Mouse (Mus musculus) embryonic facial prominence, embryonic 14.5 days (tissue): Measurements from ENCODE around the gene Clstn3. TPM values are rescaled to one million over a fixed set of nuclear protein-coding genes. Genes with fewer than 3 reads are reported as not detected.
"Not testable (repeated sequence)": the region's sequence is repeated elsewhere in the genome, so short reads cannot be mapped to it uniquely, and the experiment has no call there.

Source experiments
- ATAC-seq: fragments of 200-750 bp; cut with Nextera tagmentation; 2 replicates; pipeline ENCODE4 v1.8.0; 2017; ENCODE audit warnings: low read depth, moderate number of reproducible peaks, moderate TSS enrichment
- DNase-seq: peaks from one replicate; pipeline ENCODE4 v3.0.0-alpha.2; 2015; ENCODE audit warnings: low spot score
- H3K27ac ChIP-seq: fragments of 300-500 bp; sonication (generic); replicated peaks from 2 replicates; pipeline ENCODE4 v1.5.1; 2014; ENCODE audit warnings: low read depth, mild to moderate bottlenecking, low read length, moderate library complexity
- H3K27me3 ChIP-seq: fragments of 300-500 bp; sonication (generic); replicated peaks from 2 replicates; pipeline ENCODE4 v1.6.1; 2014; ENCODE audit warnings: low read length; ENCODE audit not compliant: control insufficient read depth, insufficient read depth
- H3K36me3 ChIP-seq: fragments of 300-500 bp; sonication (generic); 2 replicates; pipeline ENCODE4 v1.6.1; 2014; ENCODE audit warnings: low read length, mixed read lengths; ENCODE audit not compliant: control insufficient read depth, insufficient read depth
- H3K4me1 ChIP-seq: fragments of 300-500 bp; sonication (generic); 2 replicates; pipeline ENCODE4 v1.6.1; 2014; ENCODE audit warnings: antibody characterized with exemption, low read length; ENCODE audit not compliant: control insufficient read depth, insufficient read depth
- H3K4me2 ChIP-seq: fragments of 300-500 bp; sonication (generic); 2 replicates; pipeline ENCODE4 v1.6.1; 2014; ENCODE audit warnings: low read depth, mild to moderate bottlenecking, low read length, moderate library complexity, mixed read lengths
- H3K4me3 ChIP-seq: fragments of 300-500 bp; sonication (generic); 2 replicates; pipeline ENCODE4 v1.5.1; 2014; ENCODE audit warnings: low read depth, mild to moderate bottlenecking, low read length
- H3K9ac ChIP-seq: fragments of 300-500 bp; sonication (generic); 2 replicates; pipeline ENCODE4 v1.6.1; 2014; ENCODE audit warnings: low read depth, mild to moderate bottlenecking, low read length, moderate library complexity, mixed read lengths
- H3K9me3 ChIP-seq: fragments of 300-500 bp; sonication (generic); 2 replicates; pipeline ENCODE4 v1.6.1; 2016; ENCODE audit warnings: low read length; ENCODE audit not compliant: control insufficient read depth
- WGBS: fragments of 180-500 bp; shearing (Covaris S2); extraction: QIAGEN DNeasy Blood & Tissue Kit; methylation state at CpG from one replicate; pipeline ENCODE4 v1.1.7; 2014; 5-methylcytosine and 5-hydroxymethylcytosine counted together
- polyA plus RNA-seq: library from polyadenylated mRNA; unstranded; fragments of >200 nt; fragmentation: Nextera tagmentation; extraction: Ambion mirVana; gene quantifications from 2 replicates; pipeline ENCODE4 v1.2.1, GENCODE M21; 2014

Clstn3 gene
- polyA plus RNA-seq, 1 experiment from 2014 or later: 7.7 TPM

DNA sequence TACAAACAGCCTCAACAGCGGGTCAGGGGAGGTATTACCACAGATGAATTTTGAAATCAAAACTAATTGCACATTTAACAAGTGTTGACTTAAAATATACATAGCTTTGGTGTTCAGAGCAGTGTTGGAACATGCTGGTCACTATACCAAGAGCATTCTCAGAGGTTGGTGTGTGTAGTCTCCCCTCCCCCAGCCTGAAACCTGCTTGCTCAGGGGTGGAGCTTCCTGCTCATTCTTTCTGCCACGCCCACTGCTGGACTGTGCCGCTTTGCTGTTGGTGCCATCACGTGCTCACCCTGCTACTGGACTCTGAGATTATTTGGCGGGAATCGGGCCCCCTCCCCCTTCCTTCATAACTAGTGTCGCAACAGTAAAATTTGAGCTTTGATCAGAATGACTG lies 39.6 kb downstream of the Clstn3 start:
- H3K27ac ChIP-seq, H3K4me1 ChIP-seq, H3K4me2 ChIP-seq, H3K4me3 ChIP-seq, DNase-seq, H3K9me3 ChIP-seq, H3K27me3 ChIP-seq, ATAC-seq, H3K9ac ChIP-seq, H3K36me3 ChIP-seq: not testable (repeated sequence)
- 57% methylated on average over 7 of the region's 7 CpGs for WGBS

DNA sequence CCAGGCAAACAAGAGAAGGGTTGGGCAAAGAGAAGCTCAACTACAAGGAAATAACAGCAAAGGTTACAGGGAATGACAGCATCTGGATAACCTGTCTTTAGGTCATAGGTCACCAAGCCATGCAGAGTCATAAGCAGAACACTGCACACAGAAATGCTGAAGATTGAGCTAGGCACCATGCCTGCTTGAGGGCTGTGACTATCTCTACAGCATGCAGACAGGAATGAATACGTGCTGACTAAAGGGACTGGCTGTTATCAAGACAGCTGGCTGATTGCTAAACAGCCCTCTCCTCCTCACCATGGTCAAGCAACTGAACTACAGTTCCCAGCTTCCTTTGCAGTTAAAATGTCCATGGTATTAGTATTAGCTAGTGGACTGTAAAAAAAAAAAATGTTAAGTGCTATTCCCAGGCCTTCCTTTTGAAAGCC lies 40.5 kb downstream of the Clstn3 start:
- 50% methylated on average over 1 of the region's 1 CpGs for WGBS
- H3K36me3 ChIP-seq: no peaks in the 10 kb centered on the region
- no peak overlapping the region for H3K9ac ChIP-seq
- H3K4me2 ChIP-seq: no peak overlapping the region
- H3K27ac ChIP-seq: no peak overlapping the region
- no peaks in the 10 kb centered on the region for H3K27me3 ChIP-seq
- no peak for DNase-seq
- H3K9me3 ChIP-seq: no peaks in the 10 kb centered on the region
- ATAC-seq: no peak
- H3K4me1 ChIP-seq: no peaks in the 10 kb centered on the region
- no peak overlapping the region for H3K4me3 ChIP-seq

DNA sequence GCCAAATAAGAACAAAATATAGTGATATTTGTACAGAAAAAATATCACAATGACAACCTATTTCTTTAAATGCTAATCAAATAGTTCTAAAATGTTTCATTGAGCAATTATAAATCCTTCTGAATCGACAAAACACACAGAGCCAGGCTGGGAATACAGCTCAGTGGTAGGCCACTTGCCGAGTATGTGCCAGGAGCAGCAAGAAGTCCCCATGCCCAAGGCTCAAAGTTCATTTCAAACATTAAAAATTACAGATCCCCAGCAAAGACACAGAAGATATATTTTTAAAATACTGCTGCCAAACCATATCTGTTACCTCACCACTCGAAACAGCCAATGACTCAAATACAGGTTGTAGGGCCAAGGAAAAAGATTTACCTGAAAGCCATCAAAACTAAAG lies 45.9 kb downstream of the Clstn3 start:
- no peaks in the 10 kb centered on the region for H3K9me3 ChIP-seq
- H3K4me3 ChIP-seq: no peak overlapping the region
- no peaks in the 10 kb centered on the region for H3K27me3 ChIP-seq
- H3K4me2 ChIP-seq: no peak overlapping the region
- no peaks in the 10 kb centered on the region for H3K36me3 ChIP-seq
- no peak overlapping the region for H3K9ac ChIP-seq
- no peak overlapping the region for H3K27ac ChIP-seq
- H3K4me1 ChIP-seq: peaks cover 7% of the 10 kb centered on the region; the same call in 1 of the 2 replicates
- ATAC-seq (no peak), DNase-seq (no peak)
- WGBS: 86% methylated on average over 3 of the region's 3 CpGs

DNA sequence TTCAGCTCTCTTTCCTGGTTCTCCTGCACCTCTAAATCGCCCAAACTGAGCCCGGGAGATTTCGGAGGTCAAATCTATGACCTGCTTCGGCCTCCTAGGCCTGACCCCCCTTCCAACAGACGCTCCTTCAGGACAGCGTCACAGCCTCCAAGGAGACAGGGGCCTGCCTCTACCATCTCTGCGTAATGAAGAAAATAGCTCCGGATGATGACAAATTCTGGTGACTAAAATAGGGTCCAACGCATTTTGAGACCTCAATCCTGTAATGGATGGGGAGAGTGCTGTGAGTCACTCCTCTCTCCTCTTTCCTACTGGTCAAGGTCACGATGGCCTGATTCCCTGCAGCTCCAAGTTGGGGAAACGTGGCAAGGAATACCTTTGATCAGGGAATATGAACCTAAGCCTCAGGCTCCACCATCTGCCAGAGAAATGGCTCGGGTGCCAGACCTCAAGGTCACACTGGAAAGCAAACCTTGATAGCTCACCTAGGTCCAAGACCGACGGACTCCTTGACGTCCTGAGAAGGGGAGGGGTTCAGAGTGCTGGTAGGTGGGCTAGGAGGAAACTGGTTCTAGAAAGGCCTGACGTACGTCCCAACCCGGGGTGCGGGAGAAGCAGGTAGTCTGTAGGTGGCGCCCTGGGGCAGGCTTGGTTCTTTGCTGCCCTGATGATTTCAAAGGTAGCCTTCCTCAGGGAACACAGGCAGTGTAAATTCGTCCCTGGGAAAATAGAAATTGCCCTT lies 49.1 kb downstream of the Clstn3 start:
- DNase-seq: peak; percentile 77
- WGBS: 3% methylated on average over 21 of the region's 21 CpGs
- H3K27me3 ChIP-seq: no peaks in the 10 kb centered on the region
- H3K9me3 ChIP-seq: no peaks in the 10 kb centered on the region
- H3K9ac ChIP-seq: peak overlapping the region; percentile 90
- peak overlapping the region; percentile 90 for H3K4me2 ChIP-seq
- ATAC-seq: peak; percentile 38
- H3K4me1 ChIP-seq: peaks cover 11% of the 10 kb centered on the region
- peaks cover 25% of the 10 kb centered on the region for H3K36me3 ChIP-seq
- peak overlapping the region; percentile 88 for H3K27ac ChIP-seq
- peak overlapping the region; percentile 93 for H3K4me3 ChIP-seq

DNA sequence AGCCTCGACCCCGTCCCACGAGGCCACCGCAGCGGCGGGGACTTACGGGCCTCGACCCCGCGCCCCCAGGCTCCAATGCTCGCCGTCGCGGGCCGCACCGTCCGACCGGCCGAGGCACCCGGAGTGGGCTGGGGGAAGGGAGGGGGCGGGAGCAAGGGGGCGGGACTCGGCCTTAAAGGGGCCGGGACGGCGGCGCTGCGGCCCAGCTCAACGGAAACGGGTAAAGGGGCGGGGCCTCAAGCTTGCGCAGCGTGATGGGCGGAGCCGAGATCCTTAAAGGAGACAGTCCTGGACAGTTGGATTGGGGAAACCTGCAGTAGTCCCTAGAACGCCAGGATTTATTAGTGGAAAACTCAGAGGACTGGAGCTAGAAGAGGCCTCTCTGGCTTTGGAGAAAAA lies 49.7 kb downstream of the Clstn3 start, which contains the start of gene Pex5:
Gene Pex5, minus strand, starts transcription at position 141 of the 399 bp plus-strand sequence.
- peak within 1 kb of the TSS; percentile 88 for H3K27ac ChIP-seq
- under 1% methylated on average over 18 of the region's 36 CpGs for WGBS
- DNase-seq: peak; percentile 98

DNA sequence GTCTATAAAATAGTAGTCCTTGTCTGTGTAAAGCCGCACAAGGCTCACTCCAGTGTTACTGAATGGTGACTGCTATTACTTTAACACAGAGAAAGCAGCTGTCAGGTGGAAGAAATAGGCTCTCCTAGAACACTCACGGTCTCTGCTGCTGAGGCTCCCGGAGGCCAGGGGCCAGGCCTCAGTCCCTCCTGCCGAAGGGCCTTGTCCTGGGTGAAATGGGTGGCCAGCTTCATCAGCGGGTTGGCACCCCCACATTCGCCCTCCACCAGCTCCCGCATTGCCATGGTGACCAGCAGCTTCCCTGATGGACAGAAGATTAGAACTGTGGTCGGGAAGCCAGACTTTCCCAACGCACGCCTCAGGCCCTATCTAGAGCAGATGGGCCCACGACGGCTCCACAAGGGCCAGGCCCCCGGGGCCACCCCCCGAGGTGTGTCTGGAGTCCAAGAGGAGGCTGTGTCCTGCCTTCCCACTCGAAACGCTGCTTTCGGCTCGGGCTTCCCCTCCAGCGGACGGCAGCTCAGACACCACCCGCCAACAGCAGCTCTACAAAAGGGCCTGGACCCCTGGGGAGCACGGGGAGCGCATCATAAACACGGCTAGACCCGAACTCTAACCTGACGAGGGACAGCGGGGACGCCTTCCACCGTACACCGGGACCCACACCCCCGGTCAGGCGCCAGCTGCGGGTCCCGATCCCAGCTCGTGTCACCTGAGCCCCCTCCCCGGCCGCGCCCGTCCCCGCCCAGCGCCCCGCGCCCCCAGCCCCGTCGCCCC lies 50.3 kb downstream of the Clstn3 start:
- H3K4me3 ChIP-seq: peak overlapping the region; percentile 93
- peak; percentile 49 for DNase-seq

More for the DNA sequence above, 49.7 kb downstream of the Clstn3 start, which contains the start of gene Pex5:
- Histone ChIP-seq H3K4me2 (peak within 1 kb of the TSS; percentile 90), H3K4me1 (peaks cover 11% of the 10 kb centered on the region), H3K4me3 (peak within 1 kb of the TSS; percentile 93), H3K9ac (peak within 1 kb of the TSS; percentile 90), H3K36me3 (peaks cover 27% of the 10 kb centered on the region), H3K9me3 (no peaks in the 10 kb centered on the region), H3K27me3 (no peaks in the 10 kb centered on the region)
- peak; percentile 97 for ATAC-seq

DNA sequence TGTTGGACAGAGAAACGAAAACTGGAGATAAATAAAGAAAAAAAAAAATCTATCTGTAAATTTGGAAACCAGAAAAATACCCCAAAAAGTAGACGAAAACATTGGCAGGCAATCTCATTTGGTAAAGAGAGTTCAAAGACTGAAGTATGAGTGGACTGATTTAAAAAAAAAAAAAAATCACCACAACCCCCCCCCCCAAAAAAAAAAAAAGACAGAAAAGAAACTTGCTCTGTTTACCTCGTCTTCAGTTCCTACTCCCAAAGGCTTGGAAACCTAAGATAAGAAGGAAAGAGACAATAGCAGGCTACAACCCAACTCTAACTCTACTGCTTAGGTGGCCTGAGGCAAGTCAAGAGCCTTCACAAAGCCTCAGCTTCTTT lies 50.8 kb downstream of the Clstn3 start:
- Histone ChIP-seq H3K4me1 (peaks cover 11% of the 10 kb centered on the region), H3K9me3 (no peaks in the 10 kb centered on the region), H3K4me3 (peak overlapping the region; percentile 93), H3K27me3 (no peaks in the 10 kb centered on the region), H3K9ac (peak overlapping the region; percentile 90), H3K4me2 (peak overlapping the region; percentile 90), H3K27ac (peak overlapping the region; percentile 68), H3K36me3 (peaks cover 32% of the 10 kb centered on the region)
- DNase-seq (no peak), ATAC-seq (no peak)
- 52% methylated on average over 3 of the region's 3 CpGs for WGBS

More for the DNA sequence above, 50.3 kb downstream of the Clstn3 start:
- Histone ChIP-seq H3K36me3 (peaks cover 27% of the 10 kb centered on the region), H3K9me3 (no peaks in the 10 kb centered on the region), H3K27ac (peak overlapping the region; percentile 68), H3K27me3 (no peaks in the 10 kb centered on the region), H3K4me1 (peaks cover 11% of the 10 kb centered on the region), H3K4me2 (peak overlapping the region; percentile 90), H3K9ac (peak overlapping the region; percentile 90)
- peak; percentile 51 for ATAC-seq
- WGBS: under 1% methylated on average over 25 of the region's 45 CpGs

DNA sequence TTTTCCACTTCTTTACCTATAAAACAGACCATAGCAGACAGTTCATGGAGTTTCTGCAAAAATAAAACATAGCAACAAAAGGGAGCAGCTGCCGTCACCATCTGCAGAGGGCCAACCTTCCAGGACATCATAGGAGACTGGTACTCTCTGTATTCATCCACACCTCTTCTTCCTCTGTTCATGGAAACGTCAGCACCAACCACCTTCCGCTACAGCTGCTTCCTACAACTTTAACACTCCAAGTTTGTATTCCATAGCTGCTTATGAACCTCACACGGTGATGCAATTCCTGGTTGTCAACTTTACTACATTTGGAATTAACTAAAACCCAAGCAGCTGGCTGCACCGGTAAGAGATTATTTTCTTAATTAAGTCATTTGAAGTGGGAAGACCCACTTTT lies 56.2 kb downstream of the Clstn3 start:
- Histone ChIP-seq H3K4me1 (peaks cover 1% of the 10 kb centered on the region; the same call in 1 of the 2 replicates), H3K36me3 (peaks cover 79% of the 10 kb centered on the region), H3K9ac (no peak overlapping the region), H3K4me2 (no peak overlapping the region), H3K4me3 (no peak overlapping the region), H3K27me3 (no peaks in the 10 kb centered on the region), H3K9me3 (no peaks in the 10 kb centered on the region), H3K27ac (no peak overlapping the region)
- DNase-seq: no peak
- ATAC-seq: no peak
- 91% methylated on average over 5 of the region's 5 CpGs for WGBS
